Mouse (Mus musculus) retina, adult 2 months (tissue): ENCODE measurements around the gene Col15a1.

Experiments
- DNase-seq: peaks from one replicate; pipeline ENCODE4 v3.0.0-alpha.2; 2012; ENCODE audit warnings: low read depth, low spot score

Col15a1 gene

DNA sequence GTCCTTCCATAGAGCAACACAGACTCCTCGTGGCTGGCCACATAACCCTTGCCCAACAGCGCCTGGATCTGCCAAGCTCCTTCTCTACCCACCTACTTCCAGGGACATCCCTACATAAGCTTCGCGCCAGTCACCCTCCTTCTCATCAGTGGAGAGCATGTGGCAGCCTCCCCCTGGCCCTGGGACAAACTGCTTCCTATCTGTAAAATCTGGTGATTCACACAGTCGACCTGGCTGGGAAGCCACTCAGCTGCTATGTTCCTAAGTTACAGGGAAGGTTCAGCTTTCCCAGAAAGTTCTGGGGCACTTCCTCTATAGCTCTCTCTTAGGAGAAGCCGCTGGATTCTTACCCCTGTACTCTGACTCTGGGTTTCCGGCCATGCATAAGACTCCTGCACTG is 22.5 kb downstream of the Col15a1 start:
- DNase-seq, result no peak

DNA sequence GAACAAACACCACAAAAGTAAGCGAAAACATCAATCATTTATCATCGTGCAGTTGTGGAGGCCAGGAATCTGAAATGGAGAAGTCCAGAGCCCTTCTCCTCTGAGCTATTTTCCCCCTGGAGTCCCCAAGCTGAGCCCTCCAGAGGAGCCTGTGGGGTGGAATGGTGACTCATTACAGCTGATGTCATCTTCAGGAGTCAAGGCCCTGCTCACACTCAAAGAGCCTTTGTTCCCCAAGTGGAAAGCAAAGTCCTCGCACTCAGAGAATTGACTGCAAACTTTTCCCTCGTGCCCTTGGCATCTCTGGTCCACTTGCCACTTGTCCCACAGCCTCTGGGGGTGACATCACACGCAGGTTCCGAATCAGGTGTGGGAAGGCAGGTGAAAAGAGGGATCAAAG is 23.4 kb downstream of the Col15a1 start:
- DNase-seq, result no peak

DNA sequence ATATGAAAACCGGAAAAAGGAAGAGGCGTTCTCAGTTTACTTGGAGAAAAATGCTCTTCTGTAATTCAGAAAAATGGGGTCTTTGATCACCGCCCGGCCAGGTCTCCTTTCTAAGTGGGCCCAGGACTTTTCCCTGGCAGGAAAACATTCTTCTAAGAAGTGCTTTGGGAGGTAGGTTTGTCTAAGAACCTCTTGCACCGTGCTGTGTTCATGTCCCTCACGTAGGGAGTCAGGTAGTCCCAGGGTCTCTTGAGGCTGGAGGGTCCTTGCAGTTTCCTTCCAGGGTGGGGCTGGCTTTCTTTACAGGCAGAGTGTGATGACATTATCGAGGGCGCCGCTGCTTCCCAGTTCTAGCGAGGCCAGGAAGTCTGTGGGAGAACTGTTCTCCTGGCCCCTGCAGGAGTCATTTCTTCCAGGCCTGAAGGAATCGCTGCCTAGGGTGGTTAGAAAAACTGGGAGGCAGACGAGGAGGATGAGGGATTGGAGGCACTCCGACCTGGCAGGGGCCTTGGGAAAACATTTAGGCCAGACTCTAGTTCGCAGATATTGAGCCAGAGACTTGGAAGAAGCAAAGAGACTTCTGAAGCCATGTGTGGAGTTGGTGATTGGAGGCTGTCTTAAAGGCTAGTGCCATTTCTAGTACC is 25.4 kb downstream of the Col15a1 start:
- DNase-seq, result no peak

DNA sequence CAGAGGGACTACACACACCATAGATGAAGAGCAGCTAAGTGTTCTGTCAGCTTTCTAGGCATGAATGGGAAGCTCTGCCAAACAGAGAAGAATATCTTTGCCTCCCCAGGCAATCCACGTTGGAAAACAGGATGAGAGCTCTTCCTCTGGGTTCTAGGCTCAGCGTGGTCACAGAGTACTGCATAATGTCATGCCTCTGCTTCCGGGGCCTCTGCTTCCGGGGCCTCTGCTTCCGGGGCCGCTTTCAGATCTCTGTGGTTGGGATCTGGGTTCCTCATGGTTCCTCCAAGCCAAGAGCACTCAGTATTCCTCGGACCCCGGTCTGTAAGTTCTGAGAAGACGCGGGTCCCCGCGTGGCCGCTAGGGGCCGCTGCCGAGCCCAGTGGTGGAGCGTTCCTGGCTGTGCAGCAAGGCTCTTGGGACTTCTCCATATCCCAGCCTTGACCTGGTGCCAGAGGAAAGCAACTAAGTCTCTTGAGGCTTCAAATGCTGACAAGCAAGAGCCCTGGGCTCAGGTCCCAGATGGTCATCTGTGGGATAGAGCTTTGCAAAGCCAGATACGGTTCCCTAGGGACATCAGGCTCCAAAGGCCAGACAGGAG is 26.8 kb downstream of the Col15a1 start:
- DNase-seq, result peak; percentile 6

- no peak for DNase-seq
Measured at GRCm38 (mm10) chr4:47235312-47235711, 27.4 kb downstream of the Col15a1 start.

DNA sequence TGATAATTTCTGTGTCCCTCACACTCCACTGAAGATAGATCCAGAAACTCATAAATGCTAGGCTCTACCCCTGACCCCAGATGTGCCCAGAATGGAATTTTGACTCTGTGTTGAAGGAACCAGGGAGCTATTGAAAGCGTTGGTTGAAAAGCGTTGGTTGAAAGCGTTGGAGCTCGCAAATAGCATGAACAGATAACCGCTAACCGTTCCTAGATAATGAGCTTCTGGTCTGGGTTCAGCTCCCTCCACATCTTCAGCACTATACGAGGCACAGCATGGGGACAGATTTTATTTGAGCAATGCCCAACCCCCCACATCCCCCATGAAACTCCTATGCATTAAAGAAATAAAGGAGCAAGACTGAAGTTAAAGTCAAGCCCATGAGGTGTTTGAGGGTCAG is 28.1 kb downstream of the Col15a1 start:
- DNase-seq, result no peak

GRCm38 (mm10) chr4:47237220-47237619 is 29.3 kb downstream of the Col15a1 start:
- DNase-seq, result no peak

DNA sequence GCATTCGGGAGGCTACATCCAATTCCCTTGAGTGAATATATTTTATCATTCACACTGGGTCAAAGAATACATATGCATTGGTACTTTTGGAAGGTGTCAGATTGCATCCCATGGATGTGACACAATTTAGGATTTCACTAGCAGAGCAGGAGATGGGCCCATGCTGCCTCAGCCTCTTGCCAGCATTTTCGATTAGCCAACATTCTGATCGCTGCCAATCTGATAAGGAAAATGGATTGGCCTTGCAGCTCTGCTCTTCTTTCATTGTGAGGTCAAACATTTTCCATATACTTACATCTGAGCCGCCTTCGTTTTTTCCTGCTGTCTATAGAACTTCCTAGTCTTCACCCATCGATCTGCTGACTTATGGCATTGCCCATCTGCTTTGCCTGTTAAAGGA is 31.2 kb downstream of the Col15a1 start:
- DNase-seq, result no peak

DNA sequence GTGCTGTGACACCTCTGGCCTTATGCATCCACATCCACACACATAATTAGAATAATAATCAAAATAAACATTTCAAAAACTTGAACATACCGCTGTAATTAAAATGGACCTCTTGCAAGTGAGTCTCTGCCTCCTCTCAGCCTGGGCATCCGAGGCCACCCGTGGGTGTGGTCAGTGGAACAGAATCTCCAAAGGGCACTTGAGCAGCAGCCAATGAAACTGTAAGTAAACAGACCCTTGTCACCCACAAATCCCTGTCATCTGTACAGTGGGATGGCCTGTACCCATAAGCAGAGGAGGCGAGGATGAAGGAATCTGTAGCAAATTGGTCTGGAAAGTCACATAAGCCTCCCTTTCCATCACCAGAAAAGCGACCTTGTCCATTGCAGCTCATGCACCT is 32.9 kb downstream of the Col15a1 start:
- no peak for DNase-seq

- no peak for DNase-seq
Measured at GRCm38 (mm10) chr4:47242127-47242526, 34.2 kb downstream of the Col15a1 start.

DNA sequence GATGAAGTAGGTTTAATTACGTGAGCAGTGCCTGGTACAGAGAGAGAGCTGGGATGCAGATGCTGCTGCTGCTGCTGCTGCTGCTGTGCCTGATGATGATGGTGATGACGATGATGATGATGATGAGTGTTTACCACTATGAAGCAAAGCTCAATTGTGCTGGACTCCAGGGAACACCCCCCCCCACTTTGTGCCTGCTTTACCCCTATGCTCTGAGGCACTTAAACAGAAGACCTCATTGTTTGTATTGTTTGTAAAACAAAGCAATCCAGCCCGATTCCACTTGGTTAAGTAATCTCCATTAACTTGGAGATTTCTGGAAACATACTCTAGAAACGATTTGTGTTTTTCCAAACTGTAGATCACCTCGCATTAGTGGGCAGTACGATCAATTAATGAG is 36.7 kb downstream of the Col15a1 start:
- DNase-seq, result no peak

DNA sequence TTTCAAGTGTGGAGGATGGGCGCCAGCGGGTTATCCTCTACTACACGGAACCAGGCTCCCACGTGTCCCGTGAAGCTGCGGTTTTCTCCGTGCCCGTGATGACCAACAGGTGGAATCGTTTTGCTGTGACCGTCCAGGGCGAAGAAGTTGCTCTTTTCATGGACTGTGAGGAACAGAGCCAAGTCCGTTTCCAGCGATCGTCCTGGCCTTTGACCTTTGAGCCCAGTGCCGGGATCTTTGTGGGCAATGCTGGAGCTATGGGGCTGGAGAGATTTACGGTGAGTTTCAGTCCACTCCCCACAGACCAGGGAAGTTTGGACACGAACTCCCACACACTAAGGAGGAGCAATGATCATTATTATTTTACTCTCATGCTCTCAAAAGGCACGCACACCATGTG is 37.7 kb downstream of the Col15a1 start:
- DNase-seq, result no peak

GRCm38 (mm10) chr4:47246811-47247210 is 38.9 kb downstream of the Col15a1 start:
- DNase-seq, result peak; percentile 9

DNA sequence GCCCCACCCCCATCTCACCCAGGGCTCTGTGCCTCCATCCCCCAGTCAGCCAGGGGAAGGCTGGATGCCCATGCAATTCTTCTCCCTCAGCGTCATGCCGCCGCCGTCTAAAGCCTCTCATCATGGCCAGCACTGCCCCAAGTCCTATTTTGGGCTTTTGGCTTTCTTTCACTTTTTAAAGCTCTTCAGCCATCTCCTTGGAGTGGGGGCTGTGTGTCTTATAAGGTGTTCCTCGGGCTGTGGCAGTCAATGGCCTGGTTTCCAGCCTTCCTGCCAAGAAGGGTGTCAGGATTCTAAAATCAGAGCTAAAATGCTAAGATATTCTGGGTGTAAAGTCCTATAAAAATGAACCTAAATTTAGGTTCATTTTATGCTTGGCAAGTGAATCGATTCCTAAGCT is 39.6 kb downstream of the Col15a1 start:
- DNase-seq, result no peak

- no peak for DNase-seq
Measured at GRCm38 (mm10) chr4:47249193-47249592, 41.2 kb downstream of the Col15a1 start.

DNA sequence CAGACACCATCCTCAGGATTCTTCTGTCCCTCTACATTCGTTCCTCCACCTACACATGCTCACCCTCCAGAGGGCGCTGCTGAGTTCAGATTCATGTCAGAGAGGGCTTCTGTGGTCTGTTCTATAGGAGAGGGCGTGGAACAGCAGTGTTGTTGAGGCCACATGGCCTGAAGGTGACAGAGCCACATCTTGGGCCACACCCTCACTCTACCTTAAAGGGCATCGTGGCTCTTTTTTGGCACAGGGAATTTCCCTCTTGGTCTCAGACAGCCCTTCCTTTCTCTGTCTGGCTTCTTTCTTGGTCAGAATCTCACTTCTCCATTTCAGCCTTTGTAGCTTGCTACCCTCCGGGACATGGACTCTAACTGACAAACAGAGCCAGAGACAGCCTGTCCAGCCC is 43.1 kb downstream of the Col15a1 start:
- peak; percentile 25 for DNase-seq

- DNase-seq, result no peak
Measured at GRCm38 (mm10) chr4:47251693-47252435, 43.9 kb downstream of the Col15a1 start.

DNA sequence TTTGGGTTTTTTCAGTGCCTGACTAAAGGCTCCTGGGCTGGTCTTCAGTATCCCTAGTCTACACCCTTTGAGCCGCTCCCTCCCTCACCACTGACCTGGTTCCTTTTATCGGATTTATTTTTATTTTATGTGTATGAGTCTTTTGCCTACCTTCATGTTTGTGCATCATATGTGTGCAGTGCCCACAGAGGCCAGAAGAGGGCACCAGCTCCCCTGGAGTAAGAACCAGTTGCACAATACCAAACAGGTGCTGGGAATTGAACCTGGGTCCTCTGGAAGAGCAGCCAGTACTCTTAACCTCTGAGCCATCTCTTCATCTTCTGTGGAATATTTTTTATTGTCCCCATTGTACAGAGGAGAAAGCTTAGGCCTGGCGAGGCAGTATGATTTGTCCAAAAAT is 44.7 kb downstream of the Col15a1 start:
- no peak for DNase-seq

GRCm38 (mm10) chr4:47255641-47256040 is 47.7 kb downstream of the Col15a1 start:
- peak; percentile 22 for DNase-seq

- DNase-seq, result no peak
Measured at GRCm38 (mm10) chr4:47258201-47258600, 50.2 kb downstream of the Col15a1 start.

DNA sequence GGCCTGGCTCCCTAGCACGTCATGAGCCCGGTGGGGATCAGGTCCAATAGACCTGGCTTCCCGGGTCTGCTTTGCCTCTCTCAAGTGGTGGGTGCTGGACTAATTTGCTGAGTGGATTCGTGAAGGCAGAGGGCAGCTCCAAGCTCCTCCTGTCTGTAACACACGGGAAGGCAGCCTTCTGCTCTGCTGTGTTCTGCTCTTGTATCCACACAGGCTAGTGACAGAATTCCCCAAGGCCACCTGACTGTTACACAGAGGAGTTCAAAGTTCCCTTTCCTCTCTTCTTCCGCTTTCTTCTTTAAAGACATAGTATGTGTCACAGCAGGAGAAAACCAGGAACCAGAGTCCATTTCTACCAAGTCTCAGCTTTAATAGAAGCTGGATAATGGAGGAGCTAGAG is 53.1 kb downstream of the Col15a1 start:
- no peak for DNase-seq

DNA sequence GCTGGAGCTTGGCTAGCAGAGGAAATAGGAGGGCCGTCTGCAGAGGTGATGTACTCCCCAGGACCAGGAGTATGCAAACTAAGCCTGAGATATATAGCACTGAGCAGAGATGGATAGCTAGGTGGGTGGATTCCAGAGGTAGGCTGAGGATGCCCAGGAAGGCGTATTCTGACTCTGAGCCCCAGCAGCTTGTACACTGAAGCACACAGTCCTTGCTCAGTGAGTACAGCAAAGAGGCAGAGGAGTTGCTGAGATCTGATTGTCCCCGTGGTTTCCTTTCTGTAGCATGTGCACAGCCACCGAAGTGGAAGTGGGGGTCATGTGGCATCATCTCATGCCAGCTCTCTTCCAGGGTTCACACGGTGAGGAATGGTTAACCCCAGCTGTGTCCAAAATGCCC is 54.0 kb downstream of the Col15a1 start:
- no peak for DNase-seq

DNA sequence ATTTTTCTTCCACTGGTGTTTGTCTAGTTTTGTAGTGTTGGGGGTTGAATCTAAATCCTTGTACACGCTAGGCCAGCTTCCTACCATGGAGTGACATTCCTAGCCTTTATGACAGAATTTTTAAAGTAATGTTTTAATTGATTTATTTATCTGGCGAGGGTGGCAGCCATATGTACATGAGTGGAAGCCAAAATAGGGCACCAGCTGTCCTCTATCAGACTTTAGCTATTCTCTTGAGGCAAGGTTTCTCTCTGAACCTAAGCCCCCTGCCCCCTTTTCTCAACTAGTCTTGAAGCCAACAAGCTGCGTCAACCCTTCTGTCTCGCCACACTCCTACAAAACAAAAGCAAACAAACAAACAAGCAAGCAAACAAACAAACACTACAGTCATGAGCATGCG is 57.6 kb downstream of the Col15a1 start:
- DNase-seq, result no peak
